Mouse (Mus musculus) NIH3T3 (cell line): ENCODE data around the gene Copg1.

ENCODE experiments used
- DNase-seq: peaks from one replicate; pipeline ENCODE4 v3.0.0-alpha.2; 2012; ENCODE audit warnings: low read depth

Gene Copg1

GRCm38 (mm10) chr6:87875562-87875961 lies 12.1 kb upstream of the Copg1 start:
- DNase-seq = no peak

- no peak for DNase-seq
Measured at GRCm38 (mm10) chr6:87876068-87876643, 11.5 kb upstream of the Copg1 start.

- peak; percentile 43 for DNase-seq
Measured at GRCm38 (mm10) chr6:87879010-87879409, 8.6 kb upstream of the Copg1 start.

- no peak for DNase-seq
Measured at GRCm38 (mm10) chr6:87879628-87880027, 8.0 kb upstream of the Copg1 start.

- no peak for DNase-seq
Measured at GRCm38 (mm10) chr6:87882221-87882620, 5.4 kb upstream of the Copg1 start.

- DNase-seq = peak; percentile 61
Measured at GRCm38 (mm10) chr6:87882816-87883215, 4.8 kb upstream of the Copg1 start.

GRCm38 (mm10) chr6:87886721-87887120 lies 893 bp upstream of the Copg1 start:
- no peak for DNase-seq

- DNase-seq = no peak
Measured at GRCm38 (mm10) chr6:87893931-87894330, 6.3 kb downstream of the Copg1 start.

- no peak for DNase-seq
Measured at GRCm38 (mm10) chr6:87898028-87898427, 10.4 kb downstream of the Copg1 start.

GRCm38 (mm10) chr6:87906632-87907031 lies 19.0 kb downstream of the Copg1 start:
- peak; percentile 55 for DNase-seq

- DNase-seq = no peak
Measured at GRCm38 (mm10) chr6:87909181-87909580, 21.6 kb downstream of the Copg1 start.

- no peak for DNase-seq
Measured at GRCm38 (mm10) chr6:87911559-87911958, 23.9 kb downstream of the Copg1 start.

GRCm38 (mm10) chr6:87913661-87914325 lies 26.2 kb downstream of the Copg1 start, which contains the start of gene Hmces:
Hmces (plus strand) TSS chr6:87913935.
- peak; percentile 85 for DNase-seq

GRCm38 (mm10) chr6:87914326-87915102 lies 26.9 kb downstream of the Copg1 start:
- DNase-seq = peak; percentile 53

GRCm38 (mm10) chr6:87915939-87916338 lies 28.3 kb downstream of the Copg1 start:
- DNase-seq = peak; percentile 74

- no peak for DNase-seq
Measured at GRCm38 (mm10) chr6:87921201-87921600, 33.6 kb downstream of the Copg1 start.

- no peak for DNase-seq
Measured at GRCm38 (mm10) chr6:87923624-87924023, 36.0 kb downstream of the Copg1 start.

GRCm38 (mm10) chr6:87935037-87935436 lies 47.4 kb downstream of the Copg1 start:
- peak; percentile 37 for DNase-seq

GRCm38 (mm10) chr6:87937178-87937788 lies 49.7 kb downstream of the Copg1 start:
- no peak for DNase-seq

- DNase-seq = no peak
Measured at GRCm38 (mm10) chr6:87938941-87939340, 51.3 kb downstream of the Copg1 start.

- no peak for DNase-seq
Measured at GRCm38 (mm10) chr6:87942179-87942578, 54.6 kb downstream of the Copg1 start.

GRCm38 (mm10) chr6:87962457-87962856 lies 74.8 kb downstream of the Copg1 start:
- DNase-seq = peak; percentile 43
